Mouse (Mus musculus) neural tube, embryonic 10.5 days (tissue): ENCODE data around the gene Tenm4.
A peak's percentile ranks its signal among the peaks of the same experiment; 100 is the strongest.

Source experiments
- DNase-seq: peaks from one replicate; pipeline ENCODE4 v3.0.0-alpha.2; 2017; ENCODE audit warnings: low spot score; ENCODE audit errors: extremely low spot score

Gene Tenm4

GRCm38 (mm10) chr7:96242328-96243185 lies 71.5 kb downstream of the Tenm4 start:
- DNase-seq = no peak

DNA sequence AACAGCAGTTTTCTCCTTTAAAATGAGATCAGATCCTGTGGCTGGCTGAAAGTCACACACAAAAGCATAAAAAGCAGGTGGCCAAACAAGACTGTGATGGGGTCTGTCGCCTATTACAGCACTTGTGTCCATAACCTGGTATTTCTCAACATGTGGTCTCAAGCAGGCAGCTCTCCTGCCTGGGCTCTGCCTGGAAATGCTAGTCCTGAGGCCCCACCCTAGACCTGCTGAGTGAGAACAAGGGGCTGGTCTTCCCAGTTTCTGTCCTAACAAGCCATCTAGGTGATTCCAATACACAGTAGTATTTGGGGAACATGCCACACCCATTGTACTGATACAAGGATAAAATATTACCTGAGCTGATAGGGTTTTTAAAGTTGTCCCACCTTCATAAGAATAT lies 73.8 kb downstream of the Tenm4 start:
- DNase-seq = no peak

DNA sequence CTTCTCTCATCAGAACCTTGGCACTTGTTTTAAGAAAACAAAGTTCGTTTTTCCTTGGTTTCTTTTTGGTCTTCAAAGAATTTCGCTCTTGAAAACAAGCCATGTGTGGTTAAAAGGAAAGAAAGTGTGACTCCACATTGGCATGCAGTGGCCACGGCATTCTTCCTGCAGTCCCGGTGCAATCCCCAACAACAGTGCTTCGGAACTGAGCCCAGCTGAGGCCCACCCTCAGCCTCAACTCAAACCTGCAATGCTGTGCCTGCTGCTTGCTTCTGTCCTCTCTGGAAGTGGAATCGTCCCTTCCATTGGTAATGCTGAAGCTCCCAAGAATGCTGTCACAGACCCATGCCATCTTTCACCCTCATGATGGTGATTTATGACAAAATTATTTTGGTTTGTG lies 88.6 kb downstream of the Tenm4 start:
- DNase-seq = no peak

DNA sequence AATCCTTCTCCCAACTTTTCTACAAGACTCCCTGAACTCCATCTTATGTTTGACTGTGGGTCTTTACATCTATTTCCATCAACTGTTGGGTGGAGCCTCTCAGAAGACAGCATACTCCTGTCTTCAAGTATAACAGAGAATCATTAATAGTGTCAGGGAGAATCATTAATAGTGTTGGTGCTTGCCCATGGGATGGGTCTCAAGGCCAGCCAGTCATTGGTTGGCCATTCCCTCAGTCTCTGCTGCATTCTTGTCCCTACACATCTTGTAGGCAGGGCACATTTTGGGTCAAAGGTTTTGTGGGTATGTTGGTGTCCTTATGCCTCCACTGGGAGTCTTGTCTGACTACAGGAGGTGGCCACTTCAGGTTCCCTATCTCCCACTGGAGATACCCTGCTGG lies 91.1 kb downstream of the Tenm4 start:
- DNase-seq = no peak

- DNase-seq = no peak
Observed at GRCm38 (mm10) chr7:96265941-96266340, 94.9 kb downstream of the Tenm4 start.

- DNase-seq = no peak
Observed at GRCm38 (mm10) chr7:96267266-96267665, 96.2 kb downstream of the Tenm4 start.

DNA sequence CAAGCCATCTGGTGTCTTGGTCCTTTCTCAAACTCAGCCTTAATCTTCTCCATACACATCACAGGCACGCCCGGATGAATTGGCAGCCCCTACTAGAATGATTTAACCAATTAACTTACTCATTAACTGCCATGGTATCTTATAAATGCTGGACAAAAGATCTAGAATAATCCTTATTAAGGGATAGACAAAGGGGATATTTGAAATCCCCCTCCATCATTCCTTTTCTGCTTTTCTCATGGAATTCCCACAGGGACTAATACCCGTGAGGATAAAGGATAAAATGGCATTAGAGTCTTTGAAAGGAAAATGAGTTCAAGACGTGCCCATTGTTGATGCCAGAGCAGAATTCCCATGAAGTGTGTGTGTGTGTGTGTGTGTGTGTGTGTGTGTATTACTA lies 99.6 kb downstream of the Tenm4 start:
- no peak for DNase-seq

- no peak for DNase-seq
Observed at GRCm38 (mm10) chr7:96272068-96272467, 101.0 kb downstream of the Tenm4 start.

- DNase-seq = no peak
Observed at GRCm38 (mm10) chr7:96274486-96274885, 103.4 kb downstream of the Tenm4 start.

DNA sequence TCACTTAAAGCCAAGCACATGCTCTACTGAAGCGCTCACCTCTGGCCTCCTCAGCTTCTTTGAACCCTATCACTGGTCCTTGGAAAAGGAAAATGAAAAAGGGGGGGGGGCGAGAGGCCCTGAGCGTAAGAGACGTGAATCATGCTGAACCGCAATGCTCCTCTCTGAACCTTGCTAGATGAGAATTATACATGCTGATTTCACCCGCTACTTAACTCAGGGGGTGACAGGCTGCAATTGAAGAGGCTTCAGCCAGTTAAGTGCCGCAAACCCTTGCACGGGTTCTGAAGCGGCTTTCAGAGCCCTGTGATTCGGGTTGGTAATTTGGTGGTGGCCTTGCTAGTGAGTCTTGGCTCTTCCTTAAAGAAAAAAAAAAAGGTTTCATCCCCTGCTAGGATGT lies 106.5 kb downstream of the Tenm4 start:
- DNase-seq = no peak

GRCm38 (mm10) chr7:96278378-96278777 lies 107.3 kb downstream of the Tenm4 start:
- no peak for DNase-seq

DNA sequence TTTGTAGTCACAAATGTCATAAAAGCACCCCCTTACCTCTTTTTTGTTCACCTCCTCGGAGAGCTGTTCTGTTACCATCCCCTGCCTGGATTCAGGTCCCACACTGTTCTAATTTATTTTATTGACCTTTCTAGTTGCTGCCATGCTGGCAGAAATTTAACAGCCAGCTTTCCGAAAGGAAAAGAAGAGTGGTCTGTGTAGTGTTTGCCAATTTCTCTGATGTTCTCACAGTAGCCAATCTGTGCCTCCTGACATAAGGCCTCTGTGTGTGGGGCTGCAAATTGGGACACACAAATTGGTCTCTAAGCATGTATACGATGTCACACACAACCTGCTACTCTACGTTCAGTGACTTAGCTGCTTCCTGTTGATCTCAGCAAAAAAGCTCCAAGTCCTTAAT lies 109.7 kb downstream of the Tenm4 start:
- no peak for DNase-seq

GRCm38 (mm10) chr7:96290576-96290975 lies 119.5 kb downstream of the Tenm4 start:
- no peak for DNase-seq

GRCm38 (mm10) chr7:96295959-96296358 lies 124.9 kb downstream of the Tenm4 start:
- DNase-seq = no peak

- no peak for DNase-seq
Observed at GRCm38 (mm10) chr7:96300826-96301397, 129.9 kb downstream of the Tenm4 start.

DNA sequence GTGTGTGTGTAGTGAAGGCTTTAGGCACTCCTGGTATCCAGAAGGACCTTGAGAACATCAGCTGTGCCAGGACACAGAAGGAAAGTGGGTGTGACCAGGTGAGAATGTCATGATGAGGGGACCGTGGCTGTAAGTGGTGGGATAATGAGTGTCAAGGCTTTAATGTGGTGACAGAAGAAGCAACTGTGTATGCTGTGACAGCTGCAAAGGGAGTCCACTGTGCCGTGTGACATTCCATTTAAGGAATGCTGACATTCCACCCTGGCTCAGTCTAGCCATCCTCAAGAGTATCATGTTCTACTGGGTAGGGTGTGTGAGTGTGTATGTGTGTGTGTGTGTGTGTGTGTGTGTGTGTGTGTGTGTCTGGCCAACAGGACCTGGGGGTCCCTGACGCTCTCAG lies 130.8 kb downstream of the Tenm4 start:
- no peak for DNase-seq

- DNase-seq = no peak
Observed at GRCm38 (mm10) chr7:96303963-96304362, 132.9 kb downstream of the Tenm4 start.

- DNase-seq = no peak
Observed at GRCm38 (mm10) chr7:96305382-96305935, 134.4 kb downstream of the Tenm4 start.

GRCm38 (mm10) chr7:96308106-96308505 lies 137.1 kb downstream of the Tenm4 start:
- no peak for DNase-seq

- no peak for DNase-seq
Observed at GRCm38 (mm10) chr7:96329343-96329742, 158.3 kb downstream of the Tenm4 start.

- DNase-seq = no peak
Observed at GRCm38 (mm10) chr7:96331186-96331585, 160.1 kb downstream of the Tenm4 start.

GRCm38 (mm10) chr7:96334361-96334760 lies 163.3 kb downstream of the Tenm4 start:
- peak; percentile 30 for DNase-seq

- no peak for DNase-seq
Observed at GRCm38 (mm10) chr7:96336376-96336775, 165.3 kb downstream of the Tenm4 start.
